Mouse (Mus musculus) intestine, embryonic 16.5 days (tissue): ENCODE data around the gene Thbs3. TPM values are rescaled to one million over a fixed set of nuclear protein-coding genes. Genes with fewer than 3 reads are reported as not detected.
A peak's percentile ranks its signal among the peaks of the same experiment; 100 is the strongest.

Experiments used
- ATAC-seq: fragments of 200-750 bp; cut with Nextera tagmentation; 2 replicates; pipeline ENCODE4 v1.8.0; 2017; ENCODE audit warnings: moderate TSS enrichment, moderate library complexity
- H3K27ac ChIP-seq: fragments of 300-500 bp; sonication (generic); 2 replicates; pipeline ENCODE4 v1.5.1; 2014; ENCODE audit warnings: mild to moderate bottlenecking, low read length
- H3K27me3 ChIP-seq: fragments of 300-500 bp; sonication (generic); replicated peaks from 2 replicates; pipeline ENCODE4 v1.6.1; 2014; ENCODE audit warnings: low read length, control low read depth, mixed read lengths; ENCODE audit not compliant: control insufficient read depth, insufficient read depth
- H3K36me3 ChIP-seq: fragments of 300-500 bp; sonication (generic); 2 replicates; pipeline ENCODE4 v1.6.1; 2014; ENCODE audit warnings: low read length, control low read depth; ENCODE audit not compliant: control insufficient read depth, insufficient read depth
- H3K4me1 ChIP-seq: fragments of 300-500 bp; sonication (generic); 2 replicates; pipeline ENCODE4 v1.6.1; 2014; ENCODE audit warnings: low read length, control low read depth, mixed read lengths; ENCODE audit not compliant: control insufficient read depth, insufficient read depth
- H3K4me2 ChIP-seq: fragments of 300-500 bp; sonication (generic); 2 replicates; pipeline ENCODE4 v1.6.1; 2014; ENCODE audit warnings: low read depth, low read length, control low read depth
- H3K4me3 ChIP-seq: fragments of 300-500 bp; sonication (generic); 2 replicates; pipeline ENCODE4 v1.5.1; 2014; ENCODE audit warnings: mild to moderate bottlenecking, low read length
- H3K9ac ChIP-seq: fragments of 300-500 bp; sonication (generic); 2 replicates; pipeline ENCODE4 v1.6.1; 2014; ENCODE audit warnings: low read depth, low read length
- H3K9me3 ChIP-seq: fragments of 300-500 bp; sonication (generic); 2 replicates; pipeline ENCODE4 v1.6.1; 2016; ENCODE audit warnings: low read length, control low read depth; ENCODE audit not compliant: control insufficient read depth
- WGBS: fragments of 180-500 bp; shearing (Covaris S2); extraction: QIAGEN DNeasy Blood & Tissue Kit; methylation state at CpG from one replicate; pipeline ENCODE4 v1.1.7; 2014; 5-methylcytosine and 5-hydroxymethylcytosine counted together
- polyA plus RNA-seq: library from polyadenylated mRNA; unstranded; fragments of >200 nt; fragmentation: Nextera tagmentation; extraction: Ambion mirVana; gene quantifications from 2 replicates; pipeline ENCODE4 v1.2.1, GENCODE M21; 2015

Gene Thbs3
- polyA plus RNA-seq, 1 experiment from 2014 or later: 18.9 TPM

- H3K4me1 ChIP-seq: peaks cover 42% of the 10 kb centered on the region
- ATAC-seq: peak; percentile 22; the same call in 1 of the 2 replicates
- H3K4me3 ChIP-seq: peak within 1 kb of the TSS; percentile 47
- H3K9ac ChIP-seq: peak within 1 kb of the TSS; percentile 58
- 24% methylated on average over 10 of the region's 10 CpGs for WGBS
- peak within 1 kb of the TSS; percentile 72 for H3K4me2 ChIP-seq
- no peak within 1 kb of the TSS for H3K27ac ChIP-seq
- H3K36me3 ChIP-seq: no peaks in the 10 kb centered on the region
- H3K27me3 ChIP-seq: peaks cover 4% of the 10 kb centered on the region; the same call in 1 of the 2 replicates
- H3K9me3 ChIP-seq: no peaks in the 10 kb centered on the region
Measured at GRCm38 (mm10) chr3:89228836-89229235, 13.9 kb downstream of the Thbs3 start, which contains the start of gene Muc1. Gene Muc1, plus strand, starts transcription at chr3:89229057.

DNA sequence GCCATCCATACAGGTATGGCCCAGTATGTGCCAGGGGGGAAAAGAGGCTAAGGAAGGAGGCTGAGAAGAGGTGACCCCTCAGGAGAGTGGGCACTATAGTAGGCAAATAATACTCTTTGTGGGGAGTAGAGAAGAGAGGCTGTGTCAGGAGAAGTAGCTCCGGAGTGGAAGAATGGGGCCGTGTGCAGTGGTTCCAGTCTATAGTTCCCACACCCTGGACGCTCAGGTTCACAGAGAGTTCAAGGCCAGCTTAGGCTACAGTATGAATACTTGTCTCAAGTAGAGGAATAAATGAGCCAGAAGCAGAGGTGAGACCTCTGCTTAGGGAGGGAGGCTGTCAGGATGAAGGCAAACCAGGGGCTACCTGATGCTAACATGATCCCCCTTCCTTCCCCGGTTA is 14.3 kb downstream of the Thbs3 start:
- Histone ChIP-seq H3K27me3 (peaks cover 4% of the 10 kb centered on the region; the same call in 1 of the 2 replicates), H3K9me3 (no peaks in the 10 kb centered on the region), H3K4me2 (peak overlapping the region; percentile 72), H3K27ac (no peak overlapping the region), H3K4me1 (peaks cover 45% of the 10 kb centered on the region), H3K36me3 (no peaks in the 10 kb centered on the region), H3K9ac (peak overlapping the region; percentile 58), H3K4me3 (0 out of 2 replicates have a peak overlapping the region, but pooled peaks have one; percentile 8)
- 48% methylated on average over 4 of the region's 4 CpGs for WGBS
- 0 out of 2 replicates have a peak, but pooled peaks have one; percentile 2 for ATAC-seq

DNA sequence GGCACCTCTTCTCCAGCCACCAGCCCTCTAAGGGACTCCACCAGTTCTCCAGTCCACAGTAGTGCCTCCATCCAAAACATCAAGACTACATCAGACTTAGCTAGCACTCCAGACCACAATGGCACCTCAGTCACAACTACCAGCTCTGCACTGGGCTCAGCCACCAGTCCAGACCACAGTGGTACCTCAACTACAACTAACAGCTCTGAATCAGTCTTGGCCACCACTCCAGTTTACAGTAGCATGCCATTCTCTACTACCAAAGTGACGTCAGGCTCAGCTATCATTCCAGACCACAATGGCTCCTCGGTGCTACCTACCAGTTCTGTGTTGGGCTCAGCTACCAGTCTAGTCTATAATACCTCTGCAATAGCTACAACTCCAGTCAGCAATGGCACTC is 15.6 kb downstream of the Thbs3 start:
- no peaks in the 10 kb centered on the region for H3K36me3 ChIP-seq
- ATAC-seq: no peak
- peaks cover 46% of the 10 kb centered on the region for H3K4me1 ChIP-seq
- no peak overlapping the region for H3K27ac ChIP-seq
- H3K27me3 ChIP-seq: peaks cover 4% of the 10 kb centered on the region; the same call in 1 of the 2 replicates
- no peaks in the 10 kb centered on the region for H3K9me3 ChIP-seq
- H3K4me2 ChIP-seq: no peak overlapping the region
- H3K4me3 ChIP-seq: no peak overlapping the region
- no peak overlapping the region for H3K9ac ChIP-seq
- WGBS: 90% methylated on average over 2 of the region's 2 CpGs

GRCm38 (mm10) chr3:89231345-89231744 is 16.4 kb downstream of the Thbs3 start:
- Histone ChIP-seq H3K4me3 (no peak overlapping the region), H3K27me3 (peaks cover 4% of the 10 kb centered on the region; the same call in 1 of the 2 replicates), H3K9ac (no peak overlapping the region), H3K27ac (no peak overlapping the region), H3K4me1 (peaks cover 44% of the 10 kb centered on the region), H3K4me2 (no peak overlapping the region), H3K9me3 (no peaks in the 10 kb centered on the region), H3K36me3 (no peaks in the 10 kb centered on the region; the same call in 1 of the 2 replicates)
- WGBS: 70% methylated on average over 7 of the region's 7 CpGs
- no peak for ATAC-seq

GRCm38 (mm10) chr3:89231772-89232275 is 16.8 kb downstream of the Thbs3 start:
- peaks cover 39% of the 10 kb centered on the region for H3K4me1 ChIP-seq
- 73% methylated on average over 16 of the region's 16 CpGs for WGBS
- no peaks in the 10 kb centered on the region; the same call in 1 of the 2 replicates for H3K36me3 ChIP-seq
- no peaks in the 10 kb centered on the region for H3K9me3 ChIP-seq
- no peak overlapping the region for H3K9ac ChIP-seq
- H3K4me3 ChIP-seq: no peak overlapping the region
- no peak for ATAC-seq
- H3K27me3 ChIP-seq: 0 out of 2 replicates have a peak, but pooled peaks cover 4% of the 10 kb centered on the region
- H3K4me2 ChIP-seq: no peak overlapping the region
- no peak overlapping the region for H3K27ac ChIP-seq

- no peak overlapping the region for H3K4me3 ChIP-seq
- no peak overlapping the region for H3K9ac ChIP-seq
- no peaks in the 10 kb centered on the region; the same call in 1 of the 2 replicates for H3K36me3 ChIP-seq
- ATAC-seq: no peak
- 0 out of 2 replicates have a peak overlapping the region, but pooled peaks have one; percentile 10 for H3K27ac ChIP-seq
- 43% methylated on average over 6 of the region's 6 CpGs for WGBS
- 0 out of 2 replicates have a peak, but pooled peaks cover 4% of the 10 kb centered on the region for H3K27me3 ChIP-seq
- no peak overlapping the region for H3K4me2 ChIP-seq
- no peaks in the 10 kb centered on the region for H3K9me3 ChIP-seq
- H3K4me1 ChIP-seq: peaks cover 32% of the 10 kb centered on the region
Measured at GRCm38 (mm10) chr3:89232614-89233013, 17.6 kb downstream of the Thbs3 start.

DNA sequence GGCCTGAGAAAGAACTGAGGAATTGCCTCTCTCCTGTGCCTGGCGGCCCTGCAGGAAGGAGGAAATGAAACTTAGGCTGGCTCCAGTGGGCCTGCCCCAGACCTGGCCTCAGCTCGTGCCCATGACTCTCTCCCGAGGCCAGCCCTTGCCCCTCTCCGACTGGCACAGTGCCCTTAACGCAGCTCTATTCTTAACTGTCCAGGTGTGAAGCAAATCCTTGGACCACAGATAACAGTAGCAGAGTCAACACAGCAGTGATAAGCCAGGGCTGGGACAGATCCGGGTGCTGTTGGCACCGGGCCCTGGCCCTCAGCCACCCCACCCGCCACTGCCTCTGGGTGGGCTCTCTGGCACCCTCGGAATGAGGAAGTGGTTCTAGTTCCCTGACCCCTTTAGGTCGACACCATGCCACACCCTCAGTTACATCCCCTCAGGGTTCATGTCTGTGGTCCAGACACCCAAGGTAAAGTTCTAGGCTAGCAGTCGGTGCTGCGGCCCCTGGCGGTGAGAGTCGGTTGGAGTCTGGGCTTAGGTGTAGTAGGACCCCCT is 18.7 kb downstream of the Thbs3 start:
- Histone ChIP-seq H3K4me3 (no peak overlapping the region), H3K4me1 (peaks cover 31% of the 10 kb centered on the region), H3K36me3 (no peaks in the 10 kb centered on the region; the same call in 1 of the 2 replicates), H3K27ac (peak overlapping the region; percentile 10), H3K9me3 (no peaks in the 10 kb centered on the region), H3K4me2 (no peak overlapping the region), H3K27me3 (0 out of 2 replicates have a peak, but pooled peaks cover 4% of the 10 kb centered on the region), H3K9ac (0 out of 2 replicates have a peak overlapping the region, but pooled peaks have one; percentile 11)
- peak; percentile 59 for ATAC-seq
- 59% methylated on average over 14 of the region's 14 CpGs for WGBS

GRCm38 (mm10) chr3:89236516-89236915 is 21.5 kb downstream of the Thbs3 start:
- Histone ChIP-seq H3K4me3 (no peak overlapping the region), H3K27ac (no peak overlapping the region), H3K4me2 (no peak overlapping the region), H3K9ac (no peak overlapping the region), H3K36me3 (no peaks in the 10 kb centered on the region; the same call in 1 of the 2 replicates), H3K27me3 (no peaks in the 10 kb centered on the region), H3K4me1 (peaks cover 28% of the 10 kb centered on the region), H3K9me3 (no peaks in the 10 kb centered on the region)
- 91% methylated on average over 10 of the region's 10 CpGs for WGBS
- no peak for ATAC-seq

DNA sequence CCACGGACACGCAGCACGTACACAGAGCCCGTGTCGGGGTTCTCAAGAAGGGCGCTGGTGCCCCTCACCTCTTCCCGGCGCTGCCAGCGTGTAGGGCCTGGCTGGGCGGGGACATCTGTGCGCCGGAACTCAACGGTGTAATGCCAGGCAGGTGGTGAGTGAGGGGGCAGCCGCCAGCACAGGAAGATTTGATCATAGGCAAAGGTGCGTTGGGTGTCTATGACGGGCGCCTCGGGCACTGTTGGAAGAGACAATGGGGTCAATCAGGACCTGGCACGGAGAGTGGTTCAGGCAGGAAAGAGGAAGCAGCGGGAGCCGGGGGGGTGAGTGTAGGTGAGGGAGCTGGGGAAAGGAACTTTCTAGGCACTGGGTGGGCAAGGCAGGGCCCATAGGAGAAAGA is 22.7 kb downstream of the Thbs3 start:
- no peaks in the 10 kb centered on the region for H3K27me3 ChIP-seq
- 92% methylated on average over 21 of the region's 21 CpGs for WGBS
- peaks cover 24% of the 10 kb centered on the region for H3K4me1 ChIP-seq
- H3K27ac ChIP-seq: no peak overlapping the region
- no peak overlapping the region for H3K9ac ChIP-seq
- H3K4me3 ChIP-seq: no peak overlapping the region
- no peak overlapping the region for H3K4me2 ChIP-seq
- H3K9me3 ChIP-seq: no peaks in the 10 kb centered on the region
- no peak for ATAC-seq
- no peaks in the 10 kb centered on the region; the same call in 1 of the 2 replicates for H3K36me3 ChIP-seq
